Mouse (Mus musculus): ENCODE results near the gene Smim26.

DNA sequence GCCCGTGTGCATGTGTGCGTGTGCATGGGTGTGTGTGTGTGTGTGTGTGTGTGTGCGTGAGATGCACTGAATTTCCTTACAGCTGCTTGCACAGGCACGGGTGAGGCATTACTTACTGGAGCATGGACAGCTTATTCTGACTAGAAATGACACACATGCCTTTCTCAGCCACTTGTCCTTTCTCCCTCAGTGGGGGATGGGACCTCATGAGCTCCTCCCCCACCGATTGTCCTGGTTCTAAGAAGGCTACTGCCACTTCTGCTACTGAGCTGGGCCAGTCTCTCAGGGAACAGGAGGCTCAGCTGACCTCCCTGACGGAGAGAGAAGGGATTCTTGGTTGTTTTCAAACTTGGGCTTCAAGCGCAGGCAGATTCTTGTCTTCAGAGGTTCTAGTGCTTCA lies 46.2 kb downstream of the Smim26 start:
- TF ChIP-seq GATA1 (IDR thresholded peaks at IDR 0.05; ENCODE audit: low read length) (no peak), TAL1 (IDR thresholded peaks at IDR 0.05; ENCODE audit: low read length) (no peak)

Data from erythroblast, embryonic 14.5 days (primary cell).